19 mouse cellular contexts compared by ENCODE assay signal in the genomic region with DNA sequence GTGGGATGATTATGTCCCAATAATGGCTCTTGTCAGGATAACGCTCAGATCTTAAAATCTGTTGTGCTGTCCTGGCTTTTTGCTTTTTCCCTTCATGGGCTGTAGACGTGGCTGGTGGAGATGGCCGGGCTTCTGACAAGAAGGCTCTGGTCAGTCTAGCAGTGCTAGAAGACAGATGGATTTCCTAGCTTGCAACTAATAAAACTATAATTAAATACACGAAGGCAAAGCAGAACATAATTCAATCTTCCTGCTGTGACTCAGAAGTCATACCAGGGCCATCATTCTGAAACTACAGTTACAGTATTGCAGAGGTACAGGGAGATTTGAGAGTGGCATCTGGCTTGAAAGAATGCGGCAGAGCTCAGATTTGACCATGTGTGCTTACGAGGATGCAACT.
"Had no signal": no experiment of that assay in that cellular context is flagged by ENCODE, and none has a peak within 500 bp of the region (broad histone marks: within the 10 kb centered on the region; RNA-seq: fewer than 3 reads in every experiment).

No protein-coding gene starts in this region.

- H3K27ac ChIP-seq: liver, embryonic 12.5 days; liver, embryonic 14.5 days; lung, embryonic 15.5 days; midbrain, embryonic 10.5 days; midbrain, embryonic 12.5 days; neural tube, embryonic 13.5 days; neural tube, embryonic 15.5 days had no signal

- H3K27me3 ChIP-seq: lung, embryonic 15.5 days; midbrain, embryonic 12.5 days; neural tube, embryonic 13.5 days; neural tube, embryonic 15.5 days had no signal

- H3K9me3 ChIP-seq: liver, embryonic 12.5 days; lung, embryonic 15.5 days; midbrain, embryonic 10.5 days; midbrain, embryonic 12.5 days; neural tube, embryonic 13.5 days; neural tube, embryonic 15.5 days had no signal

- H3K4me2 ChIP-seq: liver, embryonic 12.5 days; lung, embryonic 15.5 days; midbrain, embryonic 12.5 days; neural tube, embryonic 13.5 days; neural tube, embryonic 15.5 days had no signal

- H3K9ac ChIP-seq: liver, embryonic 12.5 days; liver, embryonic 14.5 days; lung, embryonic 15.5 days; midbrain, embryonic 12.5 days; neural tube, embryonic 13.5 days; neural tube, embryonic 15.5 days had no signal

- H3K4me3 ChIP-seq: liver, embryonic 12.5 days; lung, embryonic 15.5 days; midbrain, embryonic 10.5 days; midbrain, embryonic 12.5 days; myocyte; neural tube, embryonic 13.5 days; neural tube, embryonic 15.5 days had no signal

- H3K4me1 ChIP-seq: liver, embryonic 12.5 days; lung, embryonic 15.5 days; midbrain, embryonic 10.5 days; midbrain, embryonic 12.5 days; neural tube, embryonic 13.5 days; neural tube, embryonic 15.5 days had no signal

- H3K36me3 ChIP-seq: liver, embryonic 12.5 days; lung, embryonic 15.5 days; midbrain, embryonic 10.5 days; midbrain, embryonic 12.5 days; neural tube, embryonic 13.5 days; neural tube, embryonic 15.5 days had no signal

- DNase-seq: lung, adult 18-20 months; midbrain, embryonic 14.5 days; retina, postnatal 1 day; right cerebral cortex, adult 18-20 months; right cerebral cortex, postnatal 25 days; right cerebral cortex, postnatal 4 days; spleen, adult 18-20 months; thymus, adult 18-20 months; thymus, postnatal 14 days; thymus, postnatal 36 days had no signal

- ATAC-seq: liver, embryonic 12.5 days; midbrain, embryonic 16.5 days had no signal
